In the genomic region with DNA sequence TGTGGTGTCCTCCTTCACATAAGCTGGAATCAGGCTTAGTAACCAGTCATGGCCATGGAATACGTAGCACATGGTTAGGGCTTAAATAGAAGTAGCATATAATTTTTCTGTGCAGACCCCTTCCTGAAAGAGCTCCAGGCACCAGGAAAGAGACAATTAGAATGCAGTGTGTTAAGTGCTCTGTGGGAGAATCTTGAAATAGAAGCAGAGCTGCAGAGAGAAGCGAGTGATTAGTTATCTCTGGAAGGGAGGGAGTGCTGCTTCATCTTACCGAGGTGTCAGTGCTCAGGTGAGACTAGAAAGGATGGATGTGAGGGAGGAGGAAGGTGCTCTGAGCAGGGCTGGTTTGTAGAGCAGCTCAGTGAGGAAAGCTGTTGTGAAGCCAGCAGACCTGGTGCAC, we compare ENCODE assay signal across 20 mouse cellular contexts.
A peak's percentile ranks its signal among the peaks of the same experiment; 100 is the strongest.
DNase-seq lines count a peak whose midpoint lies in the region; ATAC-seq and TF ChIP-seq lines count a peak whose summit lies in the region.
"Had no signal": no experiment of that assay in that cellular context is flagged by ENCODE, and none has a peak within 500 bp of the region (broad histone marks: within the 10 kb centered on the region; RNA-seq: fewer than 3 reads in every experiment).

No protein-coding gene starts in this region.

- H3K4me2 ChIP-seq in forebrain, postnatal 0 days (ENCODE audit: low read depth), result no peak overlapping the region
- no peak overlapping the region for H3K4me2 ChIP-seq in forebrain, embryonic 14.5 days (ENCODE audit: low read length)
- H3K4me2 ChIP-seq: embryonic facial prominence, embryonic 15.5 days; heart, embryonic 11.5 days; heart, embryonic 15.5 days had no signal

- no peak overlapping the region for H3K4me3 ChIP-seq in forebrain, postnatal 0 days (ENCODE audit: low read depth, low read length)
- no peak overlapping the region for H3K4me3 ChIP-seq in forebrain, embryonic 14.5 days (ENCODE audit: low read depth, low read length)
- H3K4me3 ChIP-seq in left cerebral cortex, adult 2 months, result no peak overlapping the region
- H3K4me3 ChIP-seq: embryonic facial prominence, embryonic 15.5 days; erythroblast, embryonic 14.5 days; forebrain, embryonic 10.5 days; heart, adult 2 months; heart, embryonic 15.5 days had no signal

- no peaks in the 10 kb centered on the region; the same call in 1 of the 2 replicates for H3K4me1 ChIP-seq in forebrain, postnatal 0 days (ENCODE audit: insufficient read depth)
- no peaks in the 10 kb centered on the region for H3K4me1 ChIP-seq in forebrain, embryonic 14.5 days (ENCODE audit: control insufficient read depth, insufficient read depth, low read length)

- 55% methylated on average over 3 of the region's 3 CpGs for WGBS in forebrain, postnatal 0 days
- 66% methylated on average over 3 of the region's 3 CpGs for WGBS in forebrain, embryonic 14.5 days

- intact Hi-C loops in left cerebral cortex, adult 2 months (cut with DNase I), result loop anchor here (2.0 kb wide), 1 partner anchor 158 kb away; no protein-coding TSS in a partner anchor
- intact Hi-C loops in left cerebral cortex, postnatal 10 days (cut with DNase I), result no loop called here

- DNase-seq in forebrain, postnatal 0 days, result peak; percentile 45
- no peak for DNase-seq in forebrain, embryonic 14.5 days (ENCODE audit: low spot score)
- peak in 1 of 2 experiments; percentile 15 for DNase-seq in left cerebral cortex, adult 2 months (ENCODE audit: extremely low spot score in 1 of 2, low spot score in 2 of 2)
- DNase-seq in left cerebral cortex, postnatal 10 days (ENCODE audit: extremely low spot score in 1 of 2, low spot score in 2 of 2), result no peak
- peak; percentile 22 to 31 for DNase-seq in right cerebral cortex, adult 2 months (ENCODE audit: low spot score in 2 of 2)
- DNase-seq in right cerebral cortex, postnatal 14 days, result no peak
- DNase-seq in telencephalon, adult 2 months (ENCODE audit: low read depth, low spot score), result peak; percentile 29
- no peak for DNase-seq in embryo, embryonic 9.5 days (ENCODE audit: extremely low spot score)
- DNase-seq: adrenal gland, postnatal 10 days; cerebellum, adult 11-12 months; cerebellum, adult 9-11 months; gastrocnemius, postnatal 14 days; heart, adult 2 months had no signal

- no peak overlapping the region for H3K9ac ChIP-seq in forebrain, postnatal 0 days
- no peak overlapping the region for H3K9ac ChIP-seq in forebrain, embryonic 14.5 days (ENCODE audit: low read length)
- H3K9ac ChIP-seq: embryonic facial prominence, embryonic 15.5 days; heart, embryonic 15.5 days had no signal

- no peak for TF ChIP-seq CTCF in forebrain, postnatal 0 days (IDR thresholded peaks at IDR 0.05; ENCODE audit: low read depth)
- TF ChIP-seq CTCF in left cerebral cortex, adult 2 months (IDR thresholded peaks at IDR 0.05), result no peak

- no peaks in the 10 kb centered on the region for H3K27me3 ChIP-seq in forebrain, postnatal 0 days (ENCODE audit: insufficient read depth, low read length)
- no peaks in the 10 kb centered on the region for H3K27me3 ChIP-seq in forebrain, embryonic 14.5 days (replicated peaks; ENCODE audit: control insufficient read depth, insufficient read depth, low read length)
- H3K27me3 ChIP-seq: embryonic facial prominence, embryonic 15.5 days; heart, embryonic 15.5 days had no signal

- H3K36me3 ChIP-seq in forebrain, postnatal 0 days (ENCODE audit: insufficient read depth), result no peaks in the 10 kb centered on the region
- no peaks in the 10 kb centered on the region for H3K36me3 ChIP-seq in forebrain, embryonic 14.5 days (ENCODE audit: control insufficient read depth, insufficient read depth, low read length)
- H3K36me3 ChIP-seq: embryonic facial prominence, embryonic 15.5 days; forebrain, embryonic 10.5 days; heart, embryonic 15.5 days had no signal

- H3K27ac ChIP-seq in forebrain, postnatal 0 days (ENCODE audit: low read depth, low read length), result peak overlapping the region; percentile 67; the same call in 1 of the 2 replicates
- no peak overlapping the region for H3K27ac ChIP-seq in forebrain, embryonic 14.5 days (ENCODE audit: low read depth, low read length)
- peak overlapping the region; percentile 47 for H3K27ac ChIP-seq in left cerebral cortex, adult 2 months
- H3K27ac ChIP-seq: embryonic facial prominence, embryonic 15.5 days; forebrain, embryonic 10.5 days; heart, adult 2 months; heart, embryonic 15.5 days had no signal

- ATAC-seq in forebrain, postnatal 0 days, result peak; percentile 40
- no peak for ATAC-seq in forebrain, embryonic 14.5 days
- ATAC-seq: hindbrain, embryonic 16.5 days; inflammation-experienced regulatory T-cells, adult 6 months had no signal

- H3K9me3 ChIP-seq in forebrain, postnatal 0 days (ENCODE audit: low read length), result no peaks in the 10 kb centered on the region
- H3K9me3 ChIP-seq in forebrain, embryonic 14.5 days (replicated peaks; ENCODE audit: control insufficient read depth, low read length), result no peaks in the 10 kb centered on the region
- H3K9me3 ChIP-seq: embryonic facial prominence, embryonic 15.5 days; forebrain, embryonic 10.5 days; heart, embryonic 15.5 days had no signal

Comparison
In these comparisons a context has a peak if more than half of its experiments do, and no peak if none do; other contexts are left out.
1. DNase-seq: peak in forebrain, postnatal 0 days (single experiment), right cerebral cortex, adult 2 months (2 of 2) and telencephalon, adult 2 months (single experiment); none in forebrain, embryonic 14.5 days (single experiment), left cerebral cortex, postnatal 10 days (0 of 2), right cerebral cortex, postnatal 14 days (single experiment) and embryo, embryonic 9.5 days (single experiment).